Mouse (Mus musculus): ENCODE data around the gene Ankrd13c.

DNA sequence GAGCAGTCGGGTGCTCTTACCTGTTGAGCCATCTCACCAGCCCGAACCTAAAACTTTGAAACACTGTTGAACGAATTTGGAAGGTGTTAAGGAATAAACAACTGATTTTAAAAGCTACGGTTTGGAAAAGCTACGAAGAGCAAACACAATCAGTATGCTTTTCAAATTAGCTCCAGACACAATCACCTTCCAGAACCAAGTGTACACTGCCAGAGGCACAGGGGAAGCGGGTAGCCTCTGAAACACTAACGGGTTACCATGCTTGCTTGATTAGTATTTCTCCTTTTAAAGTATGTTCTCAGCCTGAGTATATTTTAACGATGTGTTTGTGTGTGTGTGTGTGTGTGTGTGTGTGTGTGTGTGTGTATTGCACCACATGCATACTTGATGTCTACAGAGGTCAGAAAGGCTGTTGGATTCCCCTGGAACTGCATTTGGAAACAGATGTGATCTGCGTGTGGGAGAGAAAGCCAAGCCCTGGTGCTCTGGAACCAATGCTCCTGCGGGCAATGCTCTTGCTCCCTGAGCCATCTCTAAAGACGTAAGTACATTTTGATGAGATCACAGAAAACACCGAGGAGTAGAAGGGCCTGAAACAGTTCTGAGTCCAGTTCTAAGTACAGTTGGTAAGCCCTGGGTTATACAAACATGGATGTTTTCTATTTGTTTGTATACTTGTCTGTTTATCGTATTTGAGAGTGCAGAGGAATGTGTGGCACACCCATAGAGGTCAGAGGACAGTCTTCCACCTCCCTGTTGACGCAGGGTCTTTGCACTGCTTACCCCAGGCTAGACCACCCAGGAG, 21.1 kb upstream of the Ankrd13c start:
- no peak for TF ChIP-seq HCFC1 (IDR thresholded peaks at IDR 0.05; ENCODE audit: borderline replicate concordance, insufficient read depth, low read length)
- no peak for TF ChIP-seq ZNF384 (IDR thresholded peaks at IDR 0.05; ENCODE audit: low read depth, low read length)

Measured in ES-E14 (cell line).